Mouse (Mus musculus) olfactory bulb, adult 2 months (tissue): Measurements from ENCODE around the gene Sp100.

ENCODE experiments used
- CTCF ChIP-seq: fragments of 200-500 bp; IDR thresholded peaks from 2 replicates; pipeline ENCODE4 v1.5.1; 2012; ENCODE audit warnings: low read depth, mild to moderate bottlenecking, low read length, moderate library complexity; ENCODE audit not compliant: insufficient read depth
- POLR2A ChIP-seq: fragments of 200-500 bp; IDR thresholded peaks from 2 replicates; pipeline ENCODE4 v1.6.1; 2012; ENCODE audit warnings: mild to moderate bottlenecking, low read depth, low read length, moderate library complexity; ENCODE audit not compliant: insufficient read depth

- TF ChIP-seq POLR2A (no peak), CTCF (no peak)
Measured at GRCm38 (mm10) chr1:85716447-85717027, 66.7 kb downstream of the Sp100 start.
